Mouse (Mus musculus): ENCODE data around the gene 6430571L13Rik. TPM values are rescaled to one million over a fixed set of nuclear protein-coding genes. Genes with fewer than 3 reads are reported as not detected.

The 6430571L13Rik gene
- total and polyA plus RNA-seq, 3 experiments = 0.09 to 0.72 (median 0.11) TPM

- no peak for TF ChIP-seq KAT2A (IDR thresholded peaks at IDR 0.05; ENCODE audit: insufficient replicate concordance, low read length)
Observed at GRCm38 (mm10) chr9:107354826-107355225, 14.4 kb downstream of the 6430571L13Rik start.

GRCm38 (mm10) chr9:107355870-107356765 lies 15.7 kb downstream of the 6430571L13Rik start:
- Histone ChIP-seq H3K79me2 (replicated peaks; ENCODE audit: control insufficient read depth, extremely low read depth, insufficient read depth, poor library complexity, severe bottlenecking) (no peaks in the 10 kb centered on the region), H3K27me3 (replicated peaks) (peaks cover 91% of the 10 kb centered on the region), H3K27ac (ENCODE audit: insufficient read depth, low read depth) (no peak overlapping the region), H3K4me2 (ENCODE audit: insufficient read depth, low read depth, poor library complexity, severe bottlenecking) (no peak overlapping the region), H3K4me3 (replicated peaks in 1 of 3; ENCODE audit: low read depth in 2 of 3, low read length in 2 of 3, poor library complexity in 1 of 3) (no peak overlapping the region), H3K9ac (ENCODE audit: insufficient read depth, low read depth) (no peak overlapping the region), H3K4me1 (ENCODE audit: control insufficient read depth in 1 of 2, insufficient read depth in 2 of 2) (no peaks in the 10 kb centered on the region), H3K36me3 (replicated peaks in 1 of 2; ENCODE audit: control insufficient read depth in 1 of 2, insufficient read depth in 1 of 2, low read length in 1 of 2) (no peaks in the 10 kb centered on the region), H3K9me3 (replicated peaks; ENCODE audit: low read length) (no peaks in the 10 kb centered on the region)
- in situ Hi-C loops (cut with MboI; ENCODE audit: low pct_ligation_motif_present, low pct_unique_long_range_greater_than_20kb, low sequenced_read_pairs) = loop anchor here (10.0 kb wide), 1 partner anchor 111 kb away; no protein-coding TSS in a partner anchor
- TF ChIP-seq CTCF (conservative IDR thresholded peaks at IDR 0.05 in 1 of 2, IDR thresholded peaks at IDR 0.05 in 1 of 2; ENCODE audit: low read depth in 2 of 2, low read length in 2 of 2) = peak; percentile 55 to 85; a peak in 3 of 4 replicates
- peak; percentile 48; the same call in 1 of the 2 replicates for TF ChIP-seq ZC3H11A (IDR thresholded peaks at IDR 0.05; ENCODE audit: low read depth, low read length)
- TF ChIP-seq SMC3 (IDR thresholded peaks at IDR 0.05; ENCODE audit: low read depth, low read length) = peak; percentile 85
- peak; percentile 68 for TF ChIP-seq RAD21 (IDR thresholded peaks at IDR 0.05; ENCODE audit: low read depth, low read length)
- TF ChIP-seq PAX5 (IDR thresholded peaks at IDR 0.05; ENCODE audit: low read length) = no peak
- TF ChIP-seq BHLHE40 (IDR thresholded peaks at IDR 0.05; ENCODE audit: low read depth, low read length) = no peak
- dilution Hi-C loops (cut with MboI; ENCODE audit: extremely low pct_ligation_motif_present, extremely low pct_unique_long_range_greater_than_20kb, low sequenced_read_pairs) = no loop called here
- peak; percentile 61 for DNase-seq (ENCODE audit: extremely low read depth)

More at GRCm38 (mm10) chr9:107354826-107355225, 14.4 kb downstream of the 6430571L13Rik start:
- Histone ChIP-seq H3K9ac (ENCODE audit: insufficient read depth, low read depth) (no peak overlapping the region), H3K36me3 (replicated peaks in 1 of 2; ENCODE audit: control insufficient read depth in 1 of 2, insufficient read depth in 1 of 2, low read length in 1 of 2) (no peaks in the 10 kb centered on the region), H3K79me2 (replicated peaks; ENCODE audit: control insufficient read depth, extremely low read depth, insufficient read depth, poor library complexity, severe bottlenecking) (no peaks in the 10 kb centered on the region), H3K27me3 (replicated peaks) (peaks cover 90% of the 10 kb centered on the region), H3K9me3 (replicated peaks; ENCODE audit: low read length) (no peaks in the 10 kb centered on the region), H3K4me2 (ENCODE audit: insufficient read depth, low read depth, poor library complexity, severe bottlenecking) (no peak overlapping the region), H3K4me3 (replicated peaks in 1 of 3; ENCODE audit: low read depth in 2 of 3, low read length in 2 of 3, poor library complexity in 1 of 3) (no peak overlapping the region), H3K4me1 (ENCODE audit: control insufficient read depth in 1 of 2, insufficient read depth in 2 of 2) (no peaks in the 10 kb centered on the region), H3K27ac (ENCODE audit: insufficient read depth, low read depth) (no peak overlapping the region)
- no peak for DNase-seq (ENCODE audit: extremely low read depth)
- dilution Hi-C loops (cut with MboI; ENCODE audit: extremely low pct_ligation_motif_present, extremely low pct_unique_long_range_greater_than_20kb, low sequenced_read_pairs) = no loop called here
- in situ Hi-C loops (cut with MboI; ENCODE audit: low pct_ligation_motif_present, low pct_unique_long_range_greater_than_20kb, low sequenced_read_pairs) = loop anchor here (10.0 kb wide), 1 partner anchor 110 kb away; no protein-coding TSS in a partner anchor

- DNase-seq (ENCODE audit: extremely low read depth) = peak; percentile 58
- dilution Hi-C loops (cut with MboI; ENCODE audit: extremely low pct_ligation_motif_present, extremely low pct_unique_long_range_greater_than_20kb, low sequenced_read_pairs) = no loop called here
- Histone ChIP-seq H3K27ac (ENCODE audit: insufficient read depth, low read depth) (no peak overlapping the region), H3K9ac (ENCODE audit: insufficient read depth, low read depth) (no peak overlapping the region), H3K36me3 (replicated peaks in 1 of 2; ENCODE audit: control insufficient read depth in 1 of 2, insufficient read depth in 1 of 2, low read length in 1 of 2) (no peaks in the 10 kb centered on the region), H3K4me2 (ENCODE audit: insufficient read depth, low read depth, poor library complexity, severe bottlenecking) (no peak overlapping the region), H3K4me3 (replicated peaks in 1 of 3; ENCODE audit: low read depth in 2 of 3, low read length in 2 of 3, poor library complexity in 1 of 3) (no peak overlapping the region), H3K9me3 (replicated peaks; ENCODE audit: low read length) (no peaks in the 10 kb centered on the region), H3K79me2 (replicated peaks; ENCODE audit: control insufficient read depth, extremely low read depth, insufficient read depth, poor library complexity, severe bottlenecking) (no peaks in the 10 kb centered on the region), H3K27me3 (replicated peaks) (peaks cover 90% of the 10 kb centered on the region), H3K4me1 (ENCODE audit: control insufficient read depth in 1 of 2, insufficient read depth in 2 of 2) (no peaks in the 10 kb centered on the region)
- peak; percentile 40; the same call in 1 of the 2 replicates for TF ChIP-seq IRF4 (IDR thresholded peaks at IDR 0.05; ENCODE audit: low read depth, low read length)
- peak; percentile 70 for TF ChIP-seq SMC3 (IDR thresholded peaks at IDR 0.05; ENCODE audit: low read depth, low read length)
- no peak for TF ChIP-seq CHD2 (IDR thresholded peaks at IDR 0.05; ENCODE audit: low read length)
- TF ChIP-seq CTCF (conservative IDR thresholded peaks at IDR 0.05 in 1 of 2, IDR thresholded peaks at IDR 0.05 in 1 of 2; ENCODE audit: low read depth in 2 of 2, low read length in 2 of 2) = peak; percentile 85 to 90
- peak; percentile 88 for TF ChIP-seq RAD21 (IDR thresholded peaks at IDR 0.05; ENCODE audit: low read depth, low read length)
- in situ Hi-C loops (cut with MboI; ENCODE audit: low pct_ligation_motif_present, low pct_unique_long_range_greater_than_20kb, low sequenced_read_pairs) = loop anchor here (10.0 kb wide), 1 partner anchor 113 kb away; no protein-coding TSS in a partner anchor
Observed at GRCm38 (mm10) chr9:107357651-107358050, 17.2 kb downstream of the 6430571L13Rik start.

Measured in CH12.LX (cell line).